Mouse (Mus musculus): ENCODE data around the gene Wdr73. TPM values are rescaled to one million over a fixed set of nuclear protein-coding genes. Genes with fewer than 3 reads are reported as not detected.

The Wdr73 gene
- polyA plus RNA-seq, 1 experiment from 2014 or later, result 32.8 TPM

DNA sequence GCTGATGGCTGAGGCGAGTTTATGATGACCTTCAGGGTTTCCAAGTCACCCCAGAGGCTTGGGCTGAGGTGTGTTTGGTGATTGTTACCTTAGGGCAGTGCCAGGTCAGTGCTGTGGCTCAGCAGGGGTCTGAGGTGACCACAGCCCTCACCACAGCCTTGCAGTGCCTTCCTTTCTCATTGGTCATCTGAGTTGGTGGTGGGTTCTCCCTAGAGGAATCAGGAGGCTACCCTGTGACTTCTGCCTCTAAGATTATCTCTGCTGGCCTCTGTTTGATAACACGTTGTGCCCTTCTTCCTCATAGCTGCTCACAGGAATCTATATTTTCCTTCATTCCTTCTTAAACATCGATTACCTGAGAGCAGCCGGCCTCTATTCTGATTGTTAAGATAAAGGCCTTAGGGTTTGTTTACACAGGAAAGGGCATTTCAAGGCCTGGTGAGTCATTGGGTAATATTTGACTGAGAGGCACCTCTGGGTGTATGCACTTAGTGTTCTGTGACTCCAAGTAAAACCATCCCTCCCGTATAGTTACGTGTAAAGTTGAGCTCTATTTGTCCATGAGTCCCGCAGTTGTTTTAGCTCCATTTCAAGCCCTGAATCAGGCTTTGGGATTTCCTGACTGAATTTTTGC, 34.4 kb downstream of the Wdr73 start:
- Histone ChIP-seq H3K4me2 (ENCODE audit: low read length) (no peak overlapping the region), H3K9ac (replicated peaks; ENCODE audit: low read length) (no peak overlapping the region), H3K27ac (replicated peaks; ENCODE audit: low read depth, low read length) (no peak overlapping the region), H3K4me3 (replicated peaks; ENCODE audit: low read depth, low read length) (no peak overlapping the region), H3K36me3 (ENCODE audit: control insufficient read depth, insufficient read depth, low read length) (peaks cover 75% of the 10 kb centered on the region), H3K9me3 (ENCODE audit: control insufficient read depth, low read length) (no peaks in the 10 kb centered on the region), H3K27me3 (ENCODE audit: control insufficient read depth, insufficient read depth, low read length) (no peaks in the 10 kb centered on the region), H3K4me1 (ENCODE audit: control insufficient read depth, insufficient read depth, low read length) (peaks cover 38% of the 10 kb centered on the region)
- ATAC-seq (ENCODE audit: low FRiP score, low TSS enrichment), result no peak
- WGBS, result 89% methylated on average over 7 of the region's 7 CpGs
- DNase-seq, result no peak

DNA sequence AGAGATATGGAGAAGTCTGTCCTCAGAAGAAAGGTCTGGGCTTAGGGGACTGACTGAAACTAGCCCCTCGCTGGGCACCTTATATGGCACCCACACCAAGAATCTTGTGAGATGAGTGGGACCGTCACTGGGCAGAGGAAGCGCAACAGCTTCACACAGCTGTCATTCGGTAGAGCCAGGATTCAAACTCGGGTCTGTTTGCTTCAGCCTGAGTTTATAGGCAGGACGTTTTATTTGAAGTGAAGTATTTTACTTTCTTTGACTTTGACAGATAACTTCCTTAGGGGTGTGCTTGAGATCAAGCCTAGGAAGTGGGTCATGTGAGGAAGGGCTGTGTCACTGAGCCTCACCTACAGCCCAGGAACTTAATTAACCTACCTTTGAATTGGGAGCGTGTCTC, 35.5 kb downstream of the Wdr73 start:
- H3K36me3 ChIP-seq (ENCODE audit: control insufficient read depth, insufficient read depth, low read length), result peaks cover 67% of the 10 kb centered on the region
- ATAC-seq (ENCODE audit: low FRiP score, low TSS enrichment) (no peak), DNase-seq (no peak)
- 98% methylated on average over 7 of the region's 7 CpGs for WGBS
- H3K4me2 ChIP-seq (ENCODE audit: low read length), result no peak overlapping the region
- H3K27me3 ChIP-seq (ENCODE audit: control insufficient read depth, insufficient read depth, low read length), result no peaks in the 10 kb centered on the region
- no peak overlapping the region for H3K9ac ChIP-seq (replicated peaks; ENCODE audit: low read length)
- H3K9me3 ChIP-seq (ENCODE audit: control insufficient read depth, low read length), result no peaks in the 10 kb centered on the region
- H3K4me3 ChIP-seq (replicated peaks; ENCODE audit: low read depth, low read length), result no peak overlapping the region
- peaks cover 40% of the 10 kb centered on the region for H3K4me1 ChIP-seq (ENCODE audit: control insufficient read depth, insufficient read depth, low read length)
- H3K27ac ChIP-seq (replicated peaks; ENCODE audit: low read depth, low read length), result no peak overlapping the region

DNA sequence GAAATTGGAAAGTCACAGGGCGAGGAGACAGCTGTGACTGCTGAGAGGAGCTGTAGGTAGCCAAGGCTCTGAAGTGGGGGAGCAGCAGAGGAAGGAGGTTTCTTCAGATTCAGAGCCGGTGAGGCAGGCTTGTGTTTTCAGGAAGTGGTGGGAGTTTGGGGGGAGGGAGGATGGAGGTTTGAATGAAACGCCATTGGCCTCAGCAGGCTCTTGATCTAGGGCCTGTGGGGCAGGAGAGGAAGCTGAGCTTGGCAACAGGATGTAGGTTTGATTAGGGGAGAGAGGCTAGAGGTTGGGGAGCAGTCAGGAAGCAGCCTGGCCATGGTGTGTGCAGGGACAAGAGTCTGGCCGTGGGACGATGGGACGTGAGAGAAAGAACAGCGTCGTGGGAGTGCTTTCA, 36.2 kb downstream of the Wdr73 start:
- DNase-seq (no peak), ATAC-seq (ENCODE audit: low FRiP score, low TSS enrichment) (no peak)
- H3K4me1 ChIP-seq (ENCODE audit: control insufficient read depth, insufficient read depth, low read length), result peaks cover 43% of the 10 kb centered on the region
- H3K27me3 ChIP-seq (ENCODE audit: control insufficient read depth, insufficient read depth, low read length), result no peaks in the 10 kb centered on the region
- peak overlapping the region; percentile 81 for H3K4me2 ChIP-seq (ENCODE audit: low read length)
- H3K9ac ChIP-seq (replicated peaks; ENCODE audit: low read length), result no peak overlapping the region
- no peak overlapping the region for H3K4me3 ChIP-seq (replicated peaks; ENCODE audit: low read depth, low read length)
- H3K27ac ChIP-seq (replicated peaks; ENCODE audit: low read depth, low read length), result 0 out of 2 replicates have a peak overlapping the region, but pooled peaks have one; percentile 8
- H3K9me3 ChIP-seq (ENCODE audit: control insufficient read depth, low read length), result no peaks in the 10 kb centered on the region
- 83% methylated on average over 8 of the region's 8 CpGs for WGBS
- peaks cover 60% of the 10 kb centered on the region for H3K36me3 ChIP-seq (ENCODE audit: control insufficient read depth, insufficient read depth, low read length)

DNA sequence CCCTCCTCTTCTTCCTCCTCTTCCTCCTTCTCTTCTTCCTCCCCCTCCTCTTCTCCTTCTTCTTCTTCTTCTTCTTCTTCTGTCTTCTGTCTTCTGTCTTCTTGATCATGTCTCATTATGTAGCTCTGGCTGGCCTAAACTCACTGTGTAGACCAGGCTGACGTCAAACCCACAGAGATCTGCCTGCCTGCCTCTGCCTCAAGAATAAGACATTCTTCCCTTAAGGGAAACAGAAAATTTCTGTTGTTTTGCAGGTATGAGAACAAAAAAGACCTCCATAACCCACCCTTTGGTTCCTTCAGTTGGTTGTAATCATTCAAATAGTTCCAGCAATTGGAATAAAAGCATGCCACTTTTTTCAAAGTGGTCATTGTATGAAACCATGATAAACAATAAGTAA, 36.9 kb downstream of the Wdr73 start:
- no peak for ATAC-seq (ENCODE audit: low FRiP score, low TSS enrichment)
- H3K9ac ChIP-seq (replicated peaks; ENCODE audit: low read length), result no peak overlapping the region
- H3K4me3 ChIP-seq (replicated peaks; ENCODE audit: low read depth, low read length), result no peak overlapping the region
- no peaks in the 10 kb centered on the region for H3K27me3 ChIP-seq (ENCODE audit: control insufficient read depth, insufficient read depth, low read length)
- WGBS, result 78% methylated on average over 1 of the region's 1 CpGs
- H3K27ac ChIP-seq (replicated peaks; ENCODE audit: low read depth, low read length), result no peak overlapping the region
- peaks cover 43% of the 10 kb centered on the region for H3K4me1 ChIP-seq (ENCODE audit: control insufficient read depth, insufficient read depth, low read length)
- peak overlapping the region; percentile 81 for H3K4me2 ChIP-seq (ENCODE audit: low read length)
- no peaks in the 10 kb centered on the region for H3K9me3 ChIP-seq (ENCODE audit: control insufficient read depth, low read length)
- no peak for DNase-seq
- peaks cover 54% of the 10 kb centered on the region for H3K36me3 ChIP-seq (ENCODE audit: control insufficient read depth, insufficient read depth, low read length)

DNA sequence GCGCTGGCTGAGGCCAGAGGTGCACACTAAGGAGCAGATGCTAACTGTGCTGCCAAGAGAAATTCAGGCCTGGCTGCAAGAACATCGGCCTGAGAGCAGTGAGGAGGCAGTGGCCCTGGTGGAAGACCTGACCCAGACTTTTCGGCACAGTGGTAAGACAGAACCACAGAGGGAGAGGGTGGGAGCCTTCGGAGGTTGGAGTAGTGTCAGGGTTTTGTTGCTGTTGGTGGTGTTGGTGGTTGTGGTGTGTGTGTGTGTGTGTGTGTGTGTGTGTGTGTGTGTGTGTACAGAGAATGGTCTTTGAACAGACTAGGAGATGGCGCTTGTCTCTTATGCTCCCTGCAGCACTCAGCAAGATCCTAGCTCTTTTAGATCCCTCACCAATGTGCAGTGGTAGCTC, 37.5 kb downstream of the Wdr73 start:
- Histone ChIP-seq H3K27me3 (ENCODE audit: control insufficient read depth, insufficient read depth, low read length) (no peaks in the 10 kb centered on the region), H3K4me2 (ENCODE audit: low read length) (peak overlapping the region; percentile 81), H3K4me1 (ENCODE audit: control insufficient read depth, insufficient read depth, low read length) (peaks cover 43% of the 10 kb centered on the region), H3K9ac (replicated peaks; ENCODE audit: low read length) (peak overlapping the region; percentile 12; the same call in 1 of the 2 replicates), H3K4me3 (replicated peaks; ENCODE audit: low read depth, low read length) (peak overlapping the region; percentile 85), H3K9me3 (ENCODE audit: control insufficient read depth, low read length) (no peaks in the 10 kb centered on the region), H3K36me3 (ENCODE audit: control insufficient read depth, insufficient read depth, low read length) (peaks cover 48% of the 10 kb centered on the region), H3K27ac (replicated peaks; ENCODE audit: low read depth, low read length) (no peak overlapping the region)
- 90% methylated on average over 5 of the region's 5 CpGs for WGBS
- ATAC-seq (ENCODE audit: low FRiP score, low TSS enrichment) (no peak), DNase-seq (no peak)

DNA sequence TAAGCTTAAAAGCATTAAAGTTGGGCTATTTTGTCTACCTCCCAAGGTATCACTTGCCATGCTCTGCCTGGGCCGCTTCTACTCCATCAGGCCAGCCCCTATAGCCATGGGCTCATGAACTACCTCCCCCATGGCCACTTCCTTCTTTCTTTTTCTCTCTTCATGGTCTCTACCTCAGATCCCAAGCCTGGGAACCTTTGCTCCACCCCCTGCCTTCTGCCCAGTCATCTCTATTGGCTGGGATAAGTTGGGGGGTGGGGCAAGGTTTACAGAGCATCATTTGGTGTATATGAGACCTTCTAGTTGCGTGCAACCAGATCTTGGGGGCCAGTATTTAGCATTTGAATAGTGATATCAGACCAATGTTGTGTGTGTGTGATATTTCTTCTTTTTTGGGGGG, 38.6 kb downstream of the Wdr73 start:
- H3K36me3 ChIP-seq (ENCODE audit: control insufficient read depth, insufficient read depth, low read length), result peaks cover 37% of the 10 kb centered on the region
- no peaks in the 10 kb centered on the region for H3K9me3 ChIP-seq (ENCODE audit: control insufficient read depth, low read length)
- no peak overlapping the region for H3K9ac ChIP-seq (replicated peaks; ENCODE audit: low read length)
- peak overlapping the region; percentile 85; the same call in 1 of the 2 replicates for H3K4me3 ChIP-seq (replicated peaks; ENCODE audit: low read depth, low read length)
- H3K4me2 ChIP-seq (ENCODE audit: low read length), result peak overlapping the region; percentile 81
- no peak for DNase-seq
- ATAC-seq (ENCODE audit: low FRiP score, low TSS enrichment), result no peak
- H3K27me3 ChIP-seq (ENCODE audit: control insufficient read depth, insufficient read depth, low read length), result no peaks in the 10 kb centered on the region
- peaks cover 43% of the 10 kb centered on the region for H3K4me1 ChIP-seq (ENCODE audit: control insufficient read depth, insufficient read depth, low read length)
- no peak overlapping the region for H3K27ac ChIP-seq (replicated peaks; ENCODE audit: low read depth, low read length)
- 83% methylated on average over 2 of the region's 2 CpGs for WGBS

DNA sequence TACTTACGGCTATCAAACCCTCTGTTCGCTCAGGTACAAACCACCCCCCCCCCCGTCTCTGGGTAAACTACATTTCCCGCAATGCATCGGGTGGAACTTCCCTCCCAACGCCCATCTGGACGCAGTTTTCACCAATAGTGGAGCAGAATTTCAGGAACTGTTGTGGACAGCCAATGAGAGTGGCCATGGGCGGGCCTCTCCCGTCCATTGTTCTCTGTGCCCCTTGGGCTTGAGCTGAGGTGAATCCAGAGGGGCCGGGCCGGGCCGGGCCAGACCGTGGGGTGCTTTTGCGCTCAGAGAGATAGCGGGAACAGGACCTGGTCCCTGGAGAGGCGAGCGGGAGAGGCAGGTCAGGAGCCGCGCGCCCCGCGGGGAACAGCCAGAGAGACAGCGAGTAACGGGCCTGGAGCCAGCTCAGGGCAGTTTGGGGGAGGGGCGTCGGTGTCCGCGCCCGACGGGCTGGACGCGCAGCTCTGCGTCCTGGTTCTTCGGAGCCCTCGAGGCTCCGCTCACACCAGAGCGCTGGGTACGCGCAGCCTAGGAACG, 40.3 kb downstream of the Wdr73 start, which contains the start of gene Zscan2:
Gene Zscan2, plus strand, starts transcription at position 192 of the 546 bp plus-strand sequence.
- peak within 1 kb of the TSS; percentile 96 for H3K27ac ChIP-seq (replicated peaks; ENCODE audit: low read depth, low read length)
- peak within 1 kb of the TSS; percentile 85 for H3K4me3 ChIP-seq (replicated peaks; ENCODE audit: low read depth, low read length)
- H3K4me2 ChIP-seq (ENCODE audit: low read length), result peak within 1 kb of the TSS; percentile 81
- peaks cover 23% of the 10 kb centered on the region for H3K36me3 ChIP-seq (ENCODE audit: control insufficient read depth, insufficient read depth, low read length)
- H3K27me3 ChIP-seq (ENCODE audit: control insufficient read depth, insufficient read depth, low read length), result no peaks in the 10 kb centered on the region
- peak within 1 kb of the TSS; percentile 94 for H3K9ac ChIP-seq (replicated peaks; ENCODE audit: low read length)
- WGBS, result under 1% methylated on average over 40 of the region's 40 CpGs
- peaks cover 43% of the 10 kb centered on the region for H3K4me1 ChIP-seq (ENCODE audit: control insufficient read depth, insufficient read depth, low read length)
- no peaks in the 10 kb centered on the region for H3K9me3 ChIP-seq (ENCODE audit: control insufficient read depth, low read length)
- ATAC-seq (ENCODE audit: low FRiP score, low TSS enrichment) (peak; percentile 98), DNase-seq (peak; percentile 97)

DNA sequence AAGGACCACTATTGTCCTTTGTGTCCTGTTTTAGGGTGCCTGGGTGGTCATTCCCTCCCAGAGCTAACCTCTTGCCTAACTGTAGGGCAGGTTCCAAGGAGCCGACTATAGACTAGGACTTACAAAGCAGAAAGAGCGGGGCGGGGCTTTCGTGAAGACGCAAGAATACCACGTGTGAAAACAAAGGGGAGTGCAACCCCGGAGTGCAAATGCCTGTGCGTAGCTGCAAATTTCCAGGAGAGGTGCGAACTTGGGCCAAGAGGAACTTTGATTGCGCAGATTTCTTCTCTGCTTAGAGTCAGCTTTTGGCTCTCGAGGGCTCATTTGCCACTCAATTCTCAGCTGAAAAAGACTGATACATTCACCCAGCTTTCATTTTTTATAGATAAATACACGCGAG, 40.8 kb downstream of the Wdr73 start:
- H3K36me3 ChIP-seq (ENCODE audit: control insufficient read depth, insufficient read depth, low read length), result peaks cover 17% of the 10 kb centered on the region
- H3K27me3 ChIP-seq (ENCODE audit: control insufficient read depth, insufficient read depth, low read length), result no peaks in the 10 kb centered on the region
- H3K27ac ChIP-seq (replicated peaks; ENCODE audit: low read depth, low read length), result peak overlapping the region; percentile 41; the same call in 1 of the 2 replicates
- peak overlapping the region; percentile 94 for H3K9ac ChIP-seq (replicated peaks; ENCODE audit: low read length)
- H3K4me1 ChIP-seq (ENCODE audit: control insufficient read depth, insufficient read depth, low read length), result peaks cover 38% of the 10 kb centered on the region
- DNase-seq, result peak; percentile 89
- peak; percentile 60; the same call in 1 of the 2 replicates for ATAC-seq (ENCODE audit: low FRiP score, low TSS enrichment)
- peak overlapping the region; percentile 77 for H3K4me2 ChIP-seq (ENCODE audit: low read length)
- no peaks in the 10 kb centered on the region for H3K9me3 ChIP-seq (ENCODE audit: control insufficient read depth, low read length)
- peak overlapping the region; percentile 85 for H3K4me3 ChIP-seq (replicated peaks; ENCODE audit: low read depth, low read length)
- WGBS, result under 1% methylated on average over 13 of the region's 13 CpGs

DNA sequence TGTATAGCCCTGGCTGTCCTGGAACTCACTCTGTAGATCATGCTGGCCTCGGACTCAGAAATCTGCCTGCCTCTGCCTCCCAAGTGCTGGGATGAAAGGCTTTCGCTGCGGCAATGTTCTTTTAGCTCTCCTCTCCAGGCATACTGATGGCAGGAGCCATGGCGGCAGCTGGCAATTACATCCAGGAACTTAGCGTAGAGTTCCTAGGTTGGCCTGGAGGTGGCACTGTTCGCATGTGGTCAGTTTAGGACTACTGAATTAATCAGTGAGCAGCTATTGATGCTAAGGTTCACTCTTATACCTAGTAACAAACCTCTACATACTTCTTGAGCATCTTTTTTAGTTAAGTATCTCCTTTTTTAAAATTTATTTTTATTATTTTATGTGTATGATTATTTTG, 43.9 kb downstream of the Wdr73 start:
- H3K27me3 ChIP-seq (ENCODE audit: control insufficient read depth, insufficient read depth, low read length), result no peaks in the 10 kb centered on the region
- no peak overlapping the region for H3K9ac ChIP-seq (replicated peaks; ENCODE audit: low read length)
- no peaks in the 10 kb centered on the region for H3K36me3 ChIP-seq (ENCODE audit: control insufficient read depth, insufficient read depth, low read length)
- H3K4me1 ChIP-seq (ENCODE audit: control insufficient read depth, insufficient read depth, low read length), result peaks cover 10% of the 10 kb centered on the region
- WGBS, result 34% methylated on average over 6 of the region's 6 CpGs
- H3K4me2 ChIP-seq (ENCODE audit: low read length), result no peak overlapping the region
- no peak for ATAC-seq (ENCODE audit: low FRiP score, low TSS enrichment)
- H3K4me3 ChIP-seq (replicated peaks; ENCODE audit: low read depth, low read length), result no peak overlapping the region
- peak; percentile 83 for DNase-seq
- H3K9me3 ChIP-seq (ENCODE audit: control insufficient read depth, low read length), result no peaks in the 10 kb centered on the region
- no peak overlapping the region for H3K27ac ChIP-seq (replicated peaks; ENCODE audit: low read depth, low read length)

Measured in midbrain, embryonic 14.5 days (tissue).